Mouse (Mus musculus): ENCODE measurements at regions not wholly inside any gene's neighbourhood (a gene's known extent, or its start where the extent isn't known, plus 50 kb on each side); places are given as distances from the start of the nearest gene placed in this dataset.
"Not testable (repeated sequence)": the region's sequence is repeated elsewhere in the genome, so short reads cannot be mapped to it uniquely, and the experiment has no call there.

DNA sequence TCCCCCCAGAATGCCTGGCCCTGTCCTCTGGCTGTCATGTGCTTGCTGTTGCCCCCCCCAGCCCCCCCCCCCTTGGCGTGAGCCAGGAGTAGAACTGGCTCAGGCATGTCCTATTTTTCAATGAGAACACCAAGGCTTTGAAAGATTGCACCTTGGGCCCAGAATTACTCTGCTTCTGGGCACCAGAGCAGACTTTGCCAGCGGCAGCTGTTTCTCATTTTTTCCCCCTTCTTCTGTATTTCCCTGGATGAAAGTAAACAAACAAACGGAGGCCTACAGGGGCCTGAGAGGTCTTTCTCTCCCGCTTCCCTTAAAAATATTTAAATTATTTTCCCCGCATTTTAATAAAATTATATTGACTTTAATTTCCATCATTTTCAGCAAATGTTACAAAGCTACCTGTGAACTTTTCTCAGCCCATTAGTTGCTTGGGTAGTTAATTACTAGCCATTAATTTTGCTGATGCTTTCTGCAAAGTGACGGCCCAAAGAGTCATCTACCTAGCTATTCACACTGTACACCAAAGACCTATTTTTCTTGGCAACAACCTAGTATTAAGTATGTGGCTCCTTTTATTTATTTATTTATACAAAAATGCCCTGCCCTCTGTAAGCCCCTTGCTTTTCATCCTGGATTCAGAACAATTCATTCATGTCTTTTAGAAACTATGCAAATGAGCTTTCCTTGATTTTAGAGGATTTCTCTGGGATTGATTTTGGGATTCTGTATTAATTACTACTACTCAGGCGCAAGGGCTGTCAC is 496.2 kb upstream of the Fam160b2 start:
- DNase-seq: no peak

DNA sequence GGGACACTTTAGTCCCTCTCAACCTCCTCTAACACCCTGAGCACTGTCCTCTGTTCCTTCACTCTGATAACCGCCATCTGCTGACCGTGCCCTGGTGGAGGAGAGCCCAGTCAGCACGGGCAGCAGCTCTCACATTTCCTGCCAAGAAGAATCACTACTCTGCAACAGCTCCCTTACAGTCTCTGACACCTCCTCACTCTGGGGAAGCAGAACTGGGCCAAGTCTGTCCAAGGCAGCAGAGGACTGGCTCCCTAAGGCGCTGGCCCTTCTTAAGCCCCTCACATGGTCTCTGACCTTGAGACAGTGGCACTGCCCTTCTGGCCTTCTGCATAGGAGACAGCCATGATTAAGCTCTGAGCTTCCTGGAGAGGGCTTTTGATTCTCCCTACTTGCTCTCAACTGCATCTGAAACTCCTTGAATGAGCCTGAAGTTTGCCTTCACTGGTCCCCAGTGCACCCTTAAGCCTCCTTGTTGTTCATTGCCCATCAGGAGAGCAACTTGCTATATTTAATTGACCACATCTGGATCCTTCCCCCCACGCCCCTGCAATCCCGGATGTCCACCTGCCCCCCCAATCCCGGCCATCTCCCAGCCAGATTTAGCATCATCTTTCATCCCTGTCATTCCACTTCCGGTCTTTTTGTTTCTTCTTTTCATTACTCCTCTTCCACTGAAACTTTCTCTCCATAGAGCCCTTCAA is 493.1 kb upstream of the Fam160b2 start:
- peak in 1 of 2 experiments; percentile 3 for DNase-seq

DNA sequence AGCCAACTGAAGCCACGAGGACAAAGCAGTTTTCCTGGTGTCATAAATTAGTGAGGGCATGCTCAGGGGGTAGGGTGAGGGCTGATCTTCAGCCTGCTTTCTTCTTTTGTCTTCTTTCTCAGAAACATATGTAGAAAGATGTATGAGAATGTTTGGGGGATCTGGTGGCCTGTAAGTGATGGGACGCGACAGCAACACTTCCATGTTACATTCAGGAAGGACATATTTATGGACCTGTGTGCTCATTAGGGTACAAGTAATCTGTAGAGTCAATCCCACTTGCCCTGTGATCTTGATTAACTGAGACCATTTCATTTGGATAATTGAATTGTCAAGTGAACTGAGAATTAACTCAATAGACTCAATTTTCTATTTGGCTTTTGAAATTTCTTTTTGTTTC is 486.1 kb upstream of the Fam160b2 start:
- no peak for DNase-seq

DNA sequence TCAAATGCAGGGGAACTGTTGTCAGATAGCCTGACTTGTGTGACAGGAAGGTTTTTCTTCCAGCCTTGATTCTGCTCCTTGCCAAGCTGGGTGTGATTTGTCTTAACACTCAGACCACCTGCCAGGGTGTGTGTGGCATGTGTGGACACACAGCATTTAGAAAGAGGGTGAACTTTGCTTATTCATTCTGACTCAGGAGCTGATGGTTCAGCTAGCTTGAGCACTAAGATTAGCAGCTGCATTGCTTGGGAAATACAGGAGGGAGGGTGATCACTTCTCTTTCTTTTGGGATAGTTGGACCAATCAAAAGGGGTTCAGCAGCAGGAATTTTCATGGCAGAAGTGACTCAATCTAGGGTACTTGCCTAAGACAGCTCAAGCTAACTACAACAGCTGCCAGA is 482.7 kb upstream of the Fam160b2 start:
- no peak for DNase-seq

DNA sequence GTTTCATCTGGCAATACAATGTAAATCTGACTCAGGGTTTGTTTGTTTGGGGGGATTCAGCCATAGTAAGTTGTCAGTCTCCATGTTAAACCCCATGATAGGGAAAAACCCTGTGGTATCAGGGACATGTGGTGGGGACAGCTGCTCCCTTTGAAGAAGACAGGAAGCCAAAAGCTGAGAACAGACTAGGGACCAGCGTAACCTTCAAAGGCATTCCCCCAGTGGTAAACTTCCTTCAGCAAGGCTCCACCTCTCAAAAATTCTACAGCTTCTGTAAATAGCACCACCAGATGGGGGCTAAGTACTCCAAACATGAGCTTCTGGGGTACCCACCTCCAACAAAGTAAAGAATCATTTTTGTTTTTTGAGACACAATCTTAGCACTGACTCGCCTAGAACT is 476.0 kb upstream of the Fam160b2 start:
- DNase-seq: no peak

DNA sequence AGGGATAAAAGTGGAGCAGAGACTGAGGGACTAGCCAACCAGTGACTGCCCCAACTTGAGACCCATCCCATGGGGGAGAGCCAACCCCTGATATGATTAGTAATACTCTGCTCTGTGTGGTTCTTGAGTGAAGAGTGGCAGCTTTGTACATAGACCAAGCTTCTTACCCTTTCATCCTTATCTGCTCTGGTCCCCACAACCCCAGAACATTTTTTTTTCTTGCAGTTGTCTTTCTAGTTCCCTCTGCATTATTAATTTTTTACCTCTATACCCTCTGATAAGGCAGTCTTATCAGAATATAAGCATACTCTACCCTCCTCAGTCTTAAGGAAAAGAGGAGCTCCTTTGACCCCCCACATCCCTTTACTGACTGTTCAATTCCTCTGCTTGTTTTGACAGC is 474.4 kb upstream of the Fam160b2 start:
- DNase-seq: no peak

DNA sequence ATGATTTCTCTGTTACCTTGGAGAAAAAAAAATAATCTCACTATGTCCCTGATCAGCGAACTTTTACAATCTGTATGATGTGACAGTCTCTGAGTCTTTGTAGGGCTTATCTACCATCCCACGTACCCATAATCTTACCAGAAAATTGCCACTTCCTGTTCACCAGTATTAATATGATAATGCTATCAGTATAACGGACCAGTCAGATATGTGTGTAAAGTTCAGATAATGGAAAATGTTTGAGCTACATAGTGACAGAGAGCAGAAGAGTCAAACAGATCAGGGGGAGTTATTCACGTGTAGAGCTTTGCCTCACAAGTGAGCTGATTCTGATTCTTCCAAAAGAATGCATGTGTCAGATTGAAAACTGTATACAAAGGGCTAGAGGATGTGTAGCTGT is 466.0 kb upstream of the Fam160b2 start:
- no peak for DNase-seq

DNA sequence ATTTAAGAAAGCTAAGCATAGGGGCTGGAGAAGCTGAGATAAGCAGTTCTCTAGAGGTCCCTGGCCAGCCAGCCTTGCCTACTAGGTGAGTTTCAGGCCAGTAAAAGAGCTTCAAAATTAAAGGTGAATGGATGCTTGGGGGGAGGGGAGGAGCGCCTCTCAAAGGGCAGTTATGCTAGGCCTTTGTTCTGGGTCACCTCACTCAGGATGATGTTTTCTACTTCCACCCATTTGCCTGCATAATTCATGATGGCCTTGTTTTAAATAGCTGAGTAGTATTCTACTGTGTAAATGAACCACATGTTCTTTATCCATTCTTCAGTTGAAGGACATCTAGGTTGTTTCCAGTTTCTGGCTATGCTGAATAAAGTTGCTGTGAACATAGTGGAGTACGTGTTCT is 457.0 kb upstream of the Fam160b2 start:
- peak; percentile 2 to 4 for DNase-seq

DNA sequence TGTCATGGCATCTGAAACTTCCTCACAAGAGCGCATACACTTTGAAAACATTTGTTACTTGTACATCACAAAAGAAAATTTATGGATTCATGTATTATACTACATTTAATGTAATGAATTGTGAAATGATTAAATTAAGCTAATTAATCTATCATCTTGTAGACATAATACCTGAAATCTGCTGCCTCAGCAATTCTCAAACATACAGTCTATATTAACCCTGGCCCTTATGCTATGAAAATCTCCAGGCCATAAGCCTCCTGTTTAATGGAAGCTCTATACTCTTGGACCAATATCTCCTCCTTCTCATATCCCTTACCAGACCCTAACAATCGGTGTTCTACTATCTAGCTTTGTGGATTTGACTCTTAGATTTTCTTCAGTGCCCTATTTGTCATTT is 455.8 kb upstream of the Fam160b2 start:
- DNase-seq: no peak

DNA sequence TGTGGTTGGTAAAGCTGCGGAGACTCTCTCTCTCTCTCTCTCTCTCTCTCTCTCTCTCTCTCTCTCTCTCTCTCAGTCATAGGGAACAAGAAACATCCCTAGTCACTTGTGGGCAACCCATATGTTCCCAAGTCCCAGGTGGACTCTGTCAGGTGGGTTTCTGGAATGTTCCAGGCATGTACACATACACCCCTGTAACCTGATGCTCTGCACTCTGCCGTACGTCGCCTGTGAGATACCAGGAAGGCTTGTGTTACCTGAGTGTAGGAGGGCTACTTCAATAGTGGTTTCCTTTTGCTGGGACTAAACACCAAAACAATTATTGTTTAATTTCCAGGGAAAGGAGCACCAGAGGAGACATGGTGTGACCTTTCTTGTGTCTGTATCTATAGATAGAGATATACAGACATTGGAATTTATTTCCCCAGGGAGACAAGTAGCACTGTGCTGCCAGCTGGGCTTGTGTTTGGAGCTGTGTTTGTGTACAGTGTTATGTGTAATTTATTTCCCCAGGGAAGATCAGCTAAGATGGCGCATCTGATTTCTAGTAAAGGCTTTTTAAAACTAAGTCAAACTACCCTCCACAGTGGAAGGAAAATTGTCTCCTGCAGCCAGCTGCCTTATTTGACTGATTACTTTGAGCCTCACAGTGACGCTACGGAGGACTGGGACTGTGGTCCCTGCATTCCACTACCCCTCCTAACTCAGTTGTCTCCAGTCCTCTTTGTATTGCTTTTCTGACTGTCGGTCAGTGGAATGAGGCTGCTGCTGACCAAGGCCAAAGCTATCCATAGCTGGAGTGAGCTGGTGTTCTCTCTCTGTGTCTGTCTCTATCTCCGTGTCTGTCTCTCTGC is 454.4 kb upstream of the Fam160b2 start:
- no peak for DNase-seq

DNA sequence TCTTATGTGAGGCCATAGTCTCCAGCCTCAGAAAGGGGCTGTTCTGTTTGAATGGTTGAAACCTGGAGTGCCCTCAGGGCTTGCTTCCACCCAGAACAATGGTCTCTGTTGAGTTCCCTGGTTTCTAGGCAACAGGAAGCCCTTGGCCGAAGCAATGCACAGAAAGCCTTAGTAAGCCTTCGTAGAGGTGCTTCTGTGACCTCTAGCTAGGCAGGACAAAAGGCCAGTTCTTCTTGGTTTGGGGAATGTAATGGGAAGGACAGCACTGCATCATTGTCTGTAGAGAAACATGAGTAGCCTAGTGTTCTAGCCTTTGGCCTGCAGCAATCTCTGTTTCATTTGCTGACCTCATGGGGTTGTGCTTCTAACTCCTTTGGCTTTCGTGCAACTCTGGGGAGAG is 447.5 kb upstream of the Fam160b2 start:
- no peak for DNase-seq

DNA sequence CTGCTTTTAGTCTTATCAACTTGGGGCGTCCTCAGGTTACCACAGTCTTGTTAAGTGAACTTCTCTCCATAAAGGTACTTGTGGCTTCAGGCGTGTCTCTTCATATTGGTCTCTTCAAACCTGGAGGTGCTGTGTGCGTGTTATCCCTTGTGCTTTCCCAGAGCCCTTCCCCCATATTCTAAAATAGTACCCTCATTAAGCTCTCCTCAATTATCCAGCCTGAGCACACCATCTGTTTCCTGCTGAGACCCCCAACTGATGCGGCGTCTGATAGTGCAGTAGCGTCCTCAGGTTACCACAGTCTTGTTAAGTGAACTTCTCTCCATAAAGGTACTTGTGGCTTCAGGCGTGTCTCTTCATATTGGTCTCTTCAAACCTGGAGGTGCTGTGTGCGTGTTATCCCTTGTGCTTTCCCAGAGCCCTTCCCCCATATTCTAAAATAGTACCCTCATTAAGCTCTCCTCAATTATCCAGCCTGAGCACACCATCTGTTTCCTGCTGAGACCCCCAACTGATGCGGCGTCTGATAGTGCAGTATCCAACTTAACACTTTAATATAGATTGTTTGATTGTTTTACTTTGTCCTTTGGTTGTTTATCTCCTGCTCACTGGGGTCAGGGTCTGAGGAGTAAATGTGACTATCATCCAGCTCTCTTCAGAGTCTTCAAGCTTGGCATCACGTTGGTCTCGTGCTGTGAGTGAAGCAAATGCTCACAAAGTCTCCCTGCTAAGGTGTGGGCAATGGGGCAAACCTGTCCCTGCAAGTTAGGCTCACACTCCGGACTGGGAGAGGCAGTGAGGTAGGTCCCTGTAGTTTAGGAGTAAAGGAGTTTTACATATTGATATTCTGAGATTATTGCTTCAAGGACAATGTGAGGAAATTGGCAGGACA is 444.5 kb upstream of the Fam160b2 start:
- DNase-seq: not testable (repeated sequence)

DNA sequence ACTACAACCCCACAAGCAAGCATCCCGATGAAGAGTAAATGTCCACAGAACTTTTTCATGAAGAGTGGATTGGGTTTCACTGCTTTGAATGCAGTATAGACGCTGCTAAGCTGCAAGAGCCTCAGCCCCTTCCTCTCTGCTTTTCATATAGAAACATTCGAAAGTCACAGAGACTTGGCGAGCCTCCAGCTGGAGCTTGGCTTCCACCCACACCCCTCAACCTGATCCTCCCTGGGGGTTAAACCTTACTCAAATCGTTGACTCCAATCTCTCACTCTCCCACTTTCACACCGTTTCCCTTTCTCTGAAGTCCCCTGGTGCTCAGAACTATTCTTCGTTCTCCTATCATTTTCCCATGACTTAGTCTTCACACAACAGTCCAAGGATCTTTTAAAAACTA is 437.0 kb upstream of the Fam160b2 start:
- DNase-seq: no peak

DNA sequence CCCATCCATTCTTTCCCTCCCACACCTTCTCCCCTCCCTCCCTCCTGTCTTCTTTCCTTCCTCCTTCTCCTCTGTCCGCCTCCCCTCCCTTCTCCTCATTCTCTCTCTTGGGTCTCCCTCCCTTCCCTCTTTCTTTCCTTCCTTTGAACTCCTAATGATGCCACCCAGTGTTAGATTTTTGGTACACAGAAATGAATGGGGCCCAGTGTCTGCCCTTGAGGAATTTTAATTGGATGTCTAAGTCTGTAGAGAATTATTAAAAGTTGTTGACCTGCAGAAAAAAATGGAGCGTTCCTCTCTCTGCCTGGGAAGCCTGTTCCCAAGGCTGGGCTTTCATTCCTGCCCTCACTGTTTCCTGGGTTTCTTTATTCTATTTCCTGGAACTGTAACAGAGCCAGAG is 434.0 kb upstream of the Fam160b2 start:
- DNase-seq: no peak

DNA sequence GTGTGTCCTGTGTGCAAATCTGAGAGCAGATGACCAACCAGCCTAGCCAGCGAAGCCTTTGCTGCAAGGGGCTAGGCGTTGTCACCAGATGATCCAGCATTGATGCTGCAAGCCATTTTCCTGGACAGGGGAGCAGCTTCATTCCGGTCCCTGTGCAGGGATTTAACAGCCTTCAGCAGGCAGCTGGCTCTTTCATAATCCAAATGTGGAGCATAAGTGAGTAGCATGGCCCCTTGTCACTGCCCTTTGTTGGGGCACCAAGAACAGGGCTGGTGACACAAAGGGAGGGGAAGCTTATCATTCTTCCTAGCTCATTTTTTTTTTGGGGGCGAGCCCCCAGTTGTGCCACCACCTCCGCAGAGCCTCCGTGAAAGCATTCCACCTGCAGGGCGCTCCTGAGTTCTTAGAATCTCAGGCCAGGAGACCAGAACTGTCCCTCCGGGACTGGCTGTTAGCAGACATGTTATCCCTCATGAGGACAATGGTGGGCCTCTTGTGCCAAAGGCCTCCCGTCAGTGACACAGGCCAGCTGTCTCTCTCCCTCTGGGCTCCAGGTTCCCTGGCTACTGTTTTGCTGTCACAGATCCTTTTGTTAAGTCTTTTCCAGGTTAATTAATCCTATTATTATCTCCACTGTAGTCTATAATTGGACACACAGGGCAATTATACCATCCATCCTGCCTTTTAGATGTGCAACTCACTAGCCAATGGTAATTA is 430.7 kb upstream of the Fam160b2 start:
- DNase-seq: no peak
